Mouse (Mus musculus) kidney, postnatal 36 days (tissue): Measurements from ENCODE around the gene Gpr132.
"Not testable (repeated sequence)": the region's sequence is repeated elsewhere in the genome, so short reads cannot be mapped to it uniquely, and the experiment has no call there.

Source experiments
- DNase-seq, 2 experiments: peaks; one replicate each; pipeline ENCODE4 v3.0.0; 2021 to 2022; ENCODE audit warnings: mixed read lengths in 2 of 2

Gene Gpr132

GRCm38 (mm10) chr12:112816866-112817265 lies 51.2 kb downstream of the Gpr132 start:
- DNase-seq: not testable (repeated sequence)

GRCm38 (mm10) chr12:112816294-112816693 lies 51.7 kb downstream of the Gpr132 start:
- DNase-seq: peak; percentile 64 to 82

- DNase-seq: peak; percentile 68 to 75
Measured at GRCm38 (mm10) chr12:112814682-112815470, 53.2 kb downstream of the Gpr132 start.

- peak; percentile 82 to 86 for DNase-seq
Measured at GRCm38 (mm10) chr12:112813370-112813769, 54.7 kb downstream of the Gpr132 start.

- no peak for DNase-seq
Measured at GRCm38 (mm10) chr12:112810092-112810885, 57.7 kb downstream of the Gpr132 start.

GRCm38 (mm10) chr12:112809641-112810040 lies 58.4 kb downstream of the Gpr132 start:
- peak; percentile 66 to 69 for DNase-seq

- peak; percentile 95 to 97 for DNase-seq
Measured at GRCm38 (mm10) chr12:112808587-112809364, 59.3 kb downstream of the Gpr132 start, which contains the start of gene Clba1. Gene Clba1 (plus strand): TSS chr12:112808937.

GRCm38 (mm10) chr12:112808212-112808586 lies 59.8 kb downstream of the Gpr132 start:
- DNase-seq: no peak

- DNase-seq: no peak
Measured at GRCm38 (mm10) chr12:112807796-112808195, 60.2 kb downstream of the Gpr132 start.

GRCm38 (mm10) chr12:112806044-112806443 lies 62.0 kb downstream of the Gpr132 start:
- DNase-seq: no peak

- DNase-seq: peak in 1 of 2 experiments; percentile 63
Measured at GRCm38 (mm10) chr12:112804046-112804445, 64.0 kb downstream of the Gpr132 start.

- no peak for DNase-seq
Measured at GRCm38 (mm10) chr12:112802917-112803316, 65.1 kb downstream of the Gpr132 start.

GRCm38 (mm10) chr12:112801864-112802846 lies 65.9 kb downstream of the Gpr132 start, which contains the start of gene Ahnak2:
Gene Ahnak2 (minus strand): TSS chr12:112802657.
- DNase-seq: peak in 1 of 2 experiments; percentile 63
